Mouse (Mus musculus): ENCODE data around the gene Kcnq4. TPM values are rescaled to one million over a fixed set of nuclear protein-coding genes. Genes with fewer than 3 reads are reported as not detected.

Kcnq4 gene
- polyA plus RNA-seq (2017; shearing (Covaris generic)): 0.17 TPM

GRCm38 (mm10) chr4:120747941-120748866 lies at the start of gene Kcnq4:
TSS of gene Kcnq4 (minus strand) at chr4:120748612.

GRCm38 (mm10) chr4:120666358-120667024 lies 81.9 kb downstream of the Kcnq4 start, which contains the start of gene Cited4:
TSS of gene Cited4 (plus strand) at chr4:120666572.

Other genes starting within 250 kb of the Kcnq4 start
- gene Slfnl1, start 216.4 kb downstream of the Kcnq4 start, polyA plus RNA-seq (2017; shearing (Covaris generic)): not detected
- gene Ctps, start 178.3 kb downstream of the Kcnq4 start, polyA plus RNA-seq (2017; shearing (Covaris generic)): 25.8 TPM
- not detected for gene Gm8439, start 159.9 kb downstream of the Kcnq4 start, polyA plus RNA-seq (2017; shearing (Covaris generic))
- not detected for gene Cited4, start 82.0 kb downstream of the Kcnq4 start, polyA plus RNA-seq (2017; shearing (Covaris generic))
- 80.4 TPM for gene Nfyc, start 83.0 kb upstream of the Kcnq4 start, polyA plus RNA-seq (2017; shearing (Covaris generic))
- gene Rims3, start 106.2 kb upstream of the Kcnq4 start, polyA plus RNA-seq (2017; shearing (Covaris generic)): 1.6 TPM
- 39.6 TPM for gene Exo5, start 176.4 kb upstream of the Kcnq4 start, polyA plus RNA-seq (2017; shearing (Covaris generic))
- 2.9 TPM for gene Zfp69, start 203.1 kb upstream of the Kcnq4 start, polyA plus RNA-seq (2017; shearing (Covaris generic))